Mouse (Mus musculus) lung, embryonic 15.5 days (tissue): Measurements from ENCODE around the gene Tmem132c. TPM values are rescaled to one million over a fixed set of nuclear protein-coding genes. Genes with fewer than 3 reads are reported as not detected.

Source experiments
- ATAC-seq: fragments of 200-750 bp; cut with Nextera tagmentation; 2 replicates; pipeline ENCODE4 v1.8.0; 2017; ENCODE audit warnings: moderate number of reproducible peaks, borderline replicate concordance; ENCODE audit not compliant: low FRiP score, low TSS enrichment; ENCODE audit errors: extremely low read depth
- H3K27ac ChIP-seq: fragments of 300-500 bp; sonication (generic); 2 replicates; pipeline ENCODE4 v1.5.1; 2015; ENCODE audit warnings: moderate library complexity, mild to moderate bottlenecking, inconsistent platforms
- H3K27me3 ChIP-seq: fragments of 300-500 bp; sonication (generic); 2 replicates; pipeline ENCODE4 v1.6.1; 2015; ENCODE audit warnings: inconsistent platforms
- H3K36me3 ChIP-seq: fragments of 300-500 bp; sonication (generic); 2 replicates; pipeline ENCODE4 v1.6.1; 2015; ENCODE audit warnings: inconsistent platforms
- H3K4me1 ChIP-seq: fragments of 300-500 bp; sonication (generic); 2 replicates; pipeline ENCODE4 v1.6.1; 2015; ENCODE audit warnings: inconsistent platforms
- H3K4me2 ChIP-seq: fragments of 300-500 bp; sonication (generic); 2 replicates; pipeline ENCODE4 v1.6.1; 2015; ENCODE audit warnings: inconsistent platforms, mild to moderate bottlenecking, moderate library complexity
- H3K4me3 ChIP-seq: fragments of 300-500 bp; sonication (generic); 2 replicates; pipeline ENCODE4 v1.5.1; 2015; ENCODE audit warnings: mild to moderate bottlenecking, inconsistent platforms
- H3K9ac ChIP-seq: fragments of 300-500 bp; sonication (generic); 2 replicates; pipeline ENCODE4 v1.6.1; 2015; ENCODE audit warnings: inconsistent platforms
- H3K9me3 ChIP-seq: fragments of 300-500 bp; sonication (generic); 2 replicates; pipeline ENCODE4 v1.6.1; 2016; ENCODE audit warnings: inconsistent platforms
- WGBS: fragments of 180-500 bp; shearing (Covaris S2); methylation state at CpG from one replicate; pipeline ENCODE4 v1.1.7; 2015; 5-methylcytosine and 5-hydroxymethylcytosine counted together
- polyA plus RNA-seq: library from polyadenylated mRNA; unstranded; fragments of >200 nt; fragmentation: Nextera tagmentation; extraction: Ambion mirVana; gene quantifications from 2 replicates; pipeline ENCODE4 v1.2.1, GENCODE M21; 2015

Gene Tmem132c
- polyA plus RNA-seq, 1 experiment from 2014 or later = 18.3 TPM

DNA sequence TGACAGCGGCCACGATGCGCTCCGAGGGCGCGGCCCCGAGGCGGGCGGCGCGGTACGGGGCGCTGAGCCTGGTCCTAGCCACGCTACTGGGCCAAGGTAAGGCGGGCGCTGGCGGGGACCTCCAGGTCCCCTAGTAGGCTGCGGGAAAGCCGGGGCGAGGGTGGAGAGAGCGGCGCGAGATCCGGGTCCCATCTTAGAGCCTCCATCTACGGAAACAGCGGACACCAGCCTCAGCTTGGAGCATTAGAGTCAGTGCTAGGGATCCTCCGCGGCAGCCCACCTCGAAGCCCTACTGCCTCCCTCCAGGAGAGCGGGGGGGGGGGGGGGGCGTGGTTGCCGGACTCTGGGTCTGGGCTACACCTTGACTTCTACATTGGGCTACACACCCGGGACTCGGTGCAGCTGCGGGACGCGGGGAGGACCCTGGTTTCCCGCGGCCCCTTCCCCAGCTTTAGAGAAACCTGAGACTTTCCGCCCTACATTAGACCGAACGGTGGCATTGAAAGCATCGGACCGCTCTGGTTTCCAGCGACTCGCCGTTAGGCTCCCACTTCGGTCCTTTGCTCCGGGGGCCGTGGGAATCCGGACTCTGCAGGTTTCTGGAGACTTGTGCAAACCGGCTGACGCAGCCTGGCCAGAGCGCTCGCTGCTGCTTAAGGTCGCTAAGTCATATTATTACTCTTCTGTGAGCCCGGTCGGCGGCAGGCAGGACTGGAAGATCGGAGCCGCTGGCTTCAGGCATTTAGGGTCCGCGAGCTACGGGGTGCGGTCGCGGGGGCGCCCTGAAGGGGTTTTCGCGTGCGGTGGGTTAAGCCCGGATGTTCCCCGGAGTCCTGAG, 536 bp downstream of the Tmem132c start:
- peak overlapping the region; percentile 26; the same call in 1 of the 2 replicates for H3K27ac ChIP-seq

DNA sequence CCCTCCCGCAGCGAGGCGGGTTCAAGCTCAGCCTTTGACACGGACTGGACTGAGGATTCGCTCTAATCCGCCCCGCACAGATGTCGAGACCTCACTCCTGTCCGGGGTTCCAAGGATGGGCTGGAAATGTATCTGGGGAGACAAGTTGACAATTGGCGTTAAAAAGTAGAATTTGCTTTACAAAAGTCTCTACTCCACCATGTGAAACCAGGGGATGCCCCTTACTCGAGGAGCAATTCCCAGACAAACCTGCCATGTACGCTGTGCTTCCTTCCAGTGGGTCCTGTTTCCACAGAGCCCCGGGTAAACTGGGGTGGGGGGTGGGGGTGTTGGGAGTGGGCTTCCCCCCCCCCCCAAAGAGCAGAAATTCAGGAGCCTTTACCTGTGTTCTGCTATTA, 1.2 kb downstream of the Tmem132c start:
- H3K27me3 ChIP-seq = peaks cover 11% of the 10 kb centered on the region; the same call in 1 of the 2 replicates
- peak overlapping the region; percentile 60 for H3K9ac ChIP-seq

More for the DNA sequence above, 536 bp downstream of the Tmem132c start:
- WGBS = under 1% methylated on average over 68 of the region's 73 CpGs
- Histone ChIP-seq H3K9me3 (no peaks in the 10 kb centered on the region), H3K27me3 (peaks cover 11% of the 10 kb centered on the region; the same call in 1 of the 2 replicates), H3K4me2 (peak overlapping the region; percentile 85), H3K9ac (peak overlapping the region; percentile 60), H3K4me1 (peaks cover 24% of the 10 kb centered on the region), H3K4me3 (peak overlapping the region; percentile 74), H3K36me3 (no peaks in the 10 kb centered on the region)
- peak; percentile 2; the same call in 1 of the 2 replicates for ATAC-seq

DNA sequence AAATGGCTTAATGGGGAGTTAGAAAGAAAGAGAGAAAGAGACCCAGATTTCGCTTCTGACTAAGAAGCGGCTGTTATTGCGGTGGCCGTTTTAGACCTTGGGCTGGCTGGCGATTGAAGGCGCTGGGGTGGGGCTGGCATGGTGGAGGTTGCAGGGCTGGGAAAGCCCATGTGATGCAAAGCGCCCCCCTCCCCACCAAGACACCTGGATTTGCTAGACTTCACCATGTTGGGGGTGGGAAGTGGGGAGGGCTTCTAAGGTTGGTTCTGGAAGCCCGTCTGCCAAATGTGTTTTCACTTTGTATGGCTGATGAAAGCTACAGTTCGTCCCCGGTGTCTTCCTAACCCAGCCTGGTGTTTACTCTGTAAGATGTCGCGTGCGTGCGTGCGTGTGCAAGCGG, 1.6 kb downstream of the Tmem132c start:
- Histone ChIP-seq H3K27ac (no peak overlapping the region), H3K27me3 (peaks cover 11% of the 10 kb centered on the region; the same call in 1 of the 2 replicates), H3K4me1 (peaks cover 24% of the 10 kb centered on the region), H3K4me3 (peak overlapping the region; percentile 74), H3K36me3 (no peaks in the 10 kb centered on the region), H3K9me3 (no peaks in the 10 kb centered on the region), H3K9ac (peak overlapping the region; percentile 60), H3K4me2 (peak overlapping the region; percentile 85)
- 1% methylated on average over 16 of the region's 16 CpGs for WGBS
- ATAC-seq = no peak

More for the DNA sequence above, 1.2 kb downstream of the Tmem132c start:
- no peak overlapping the region for H3K27ac ChIP-seq
- no peaks in the 10 kb centered on the region for H3K36me3 ChIP-seq
- H3K4me2 ChIP-seq = peak overlapping the region; percentile 85
- peaks cover 24% of the 10 kb centered on the region for H3K4me1 ChIP-seq
- H3K9me3 ChIP-seq = no peaks in the 10 kb centered on the region
- 0% methylated on average over 13 of the region's 13 CpGs for WGBS
- ATAC-seq = no peak
- peak overlapping the region; percentile 74 for H3K4me3 ChIP-seq

DNA sequence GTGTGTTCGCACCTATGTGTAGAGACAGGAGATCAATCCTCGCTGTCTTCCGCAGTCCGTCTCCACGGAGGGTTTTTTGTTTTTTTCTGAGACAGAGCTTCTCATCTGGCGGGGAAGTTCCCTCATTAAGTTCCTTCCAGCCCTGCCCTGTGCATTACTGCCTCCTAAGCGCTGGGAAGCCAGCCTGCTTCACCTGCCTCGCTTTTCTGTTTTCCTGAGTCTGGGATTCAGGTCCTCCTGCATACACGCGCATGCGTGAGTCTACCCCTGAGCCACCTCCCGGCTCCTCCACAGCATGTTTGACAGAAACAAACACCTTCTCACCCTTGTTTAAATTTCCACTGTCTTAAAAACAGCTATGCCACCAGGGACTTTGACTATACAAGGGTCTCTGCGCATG, 2.0 kb downstream of the Tmem132c start:
- peak overlapping the region; percentile 60 for H3K9ac ChIP-seq
- 8% methylated on average over 13 of the region's 13 CpGs for WGBS

DNA sequence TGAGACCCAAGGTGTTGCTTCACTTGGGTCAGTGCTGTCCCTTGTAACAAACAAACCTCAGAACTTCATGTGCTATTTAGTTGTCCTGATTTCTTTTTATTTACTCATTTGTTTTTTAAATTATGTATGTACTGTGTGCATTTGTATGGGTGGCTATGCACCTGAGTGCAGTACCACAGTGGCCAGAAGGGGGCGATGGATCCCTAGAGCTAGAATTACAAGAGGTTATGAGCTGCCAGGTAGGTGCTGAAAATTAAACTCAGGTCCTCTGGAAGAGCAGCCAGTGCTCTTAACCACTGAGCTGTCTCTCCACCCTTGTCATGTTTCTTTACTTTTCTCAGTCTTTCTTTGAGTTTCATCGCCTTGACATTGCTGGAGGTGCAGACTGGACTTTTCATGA, 11.7 kb downstream of the Tmem132c start:
- no peak for ATAC-seq
- Histone ChIP-seq H3K4me1 (no peaks in the 10 kb centered on the region), H3K4me3 (no peak overlapping the region), H3K4me2 (no peak overlapping the region), H3K9me3 (no peaks in the 10 kb centered on the region), H3K36me3 (no peaks in the 10 kb centered on the region), H3K27ac (no peak overlapping the region), H3K9ac (no peak overlapping the region), H3K27me3 (no peaks in the 10 kb centered on the region)
- WGBS = 75% methylated on average over 2 of the region's 2 CpGs

More for the DNA sequence above, 2.0 kb downstream of the Tmem132c start:
- peak overlapping the region; percentile 74 for H3K4me3 ChIP-seq
- no peak overlapping the region for H3K27ac ChIP-seq
- H3K4me1 ChIP-seq = peaks cover 24% of the 10 kb centered on the region
- peak overlapping the region; percentile 85 for H3K4me2 ChIP-seq
- H3K9me3 ChIP-seq = no peaks in the 10 kb centered on the region
- no peak for ATAC-seq
- no peaks in the 10 kb centered on the region for H3K36me3 ChIP-seq
- H3K27me3 ChIP-seq = peaks cover 11% of the 10 kb centered on the region; the same call in 1 of the 2 replicates

DNA sequence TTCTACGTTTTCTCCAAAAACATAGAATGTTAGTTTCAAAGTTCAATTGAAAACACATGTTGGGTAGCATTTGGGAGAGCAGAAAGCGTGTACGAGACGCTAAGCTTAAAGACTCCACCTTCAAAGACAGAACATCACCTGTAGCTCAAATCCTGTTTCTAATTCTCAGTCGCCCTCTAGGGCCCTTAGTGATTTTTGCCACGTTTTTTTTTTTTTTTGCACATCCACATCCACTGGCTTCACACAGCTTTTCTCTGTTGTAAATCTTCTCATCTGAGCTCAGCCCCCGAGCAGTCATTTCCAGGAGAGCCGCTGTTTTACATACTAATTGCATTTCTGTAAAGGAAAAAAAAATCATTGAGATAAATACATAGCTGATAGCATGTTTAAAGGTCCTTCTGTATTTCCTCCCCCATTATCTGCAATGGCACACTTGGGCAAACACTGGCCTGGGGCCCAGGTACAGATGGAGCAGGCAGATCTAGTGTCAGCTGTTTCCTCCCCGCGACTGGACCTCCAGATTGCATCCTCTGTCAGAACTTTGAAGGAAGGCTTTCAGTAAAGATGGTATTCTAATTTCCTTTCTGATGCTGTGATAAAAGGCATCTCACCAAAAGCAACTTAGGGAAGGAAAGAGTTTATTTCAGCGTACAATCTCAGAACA, 15.5 kb downstream of the Tmem132c start:
- Histone ChIP-seq H3K27me3 (no peaks in the 10 kb centered on the region), H3K4me3 (no peak overlapping the region), H3K36me3 (no peaks in the 10 kb centered on the region), H3K4me1 (no peaks in the 10 kb centered on the region), H3K9ac (no peak overlapping the region), H3K9me3 (no peaks in the 10 kb centered on the region), H3K27ac (no peak overlapping the region), H3K4me2 (no peak overlapping the region)
- WGBS = 63% methylated on average over 11 of the region's 11 CpGs
- no peak for ATAC-seq

DNA sequence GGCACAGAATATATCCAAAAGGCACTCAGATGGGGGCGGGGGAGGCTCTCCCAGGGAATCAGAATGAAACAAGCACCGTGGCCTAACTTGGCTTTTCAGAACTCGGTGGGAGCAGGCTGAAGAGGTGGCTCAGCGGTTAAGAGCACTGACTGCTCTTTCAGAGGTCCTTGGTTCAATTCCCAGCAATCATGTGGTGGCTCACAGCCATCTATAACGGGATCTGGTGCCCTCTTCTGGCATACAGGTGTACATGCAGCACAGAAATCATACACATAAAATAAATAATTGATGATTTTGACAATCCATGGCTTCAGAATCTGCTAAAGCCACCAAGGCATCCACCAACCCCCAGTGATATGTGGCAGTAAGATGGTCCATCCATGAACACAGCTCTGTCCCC, 20.5 kb downstream of the Tmem132c start:
- H3K27ac ChIP-seq = no peak overlapping the region
- H3K9ac ChIP-seq = no peak overlapping the region
- H3K36me3 ChIP-seq = no peaks in the 10 kb centered on the region
- no peaks in the 10 kb centered on the region for H3K27me3 ChIP-seq
- H3K4me2 ChIP-seq = no peak overlapping the region
- no peak for ATAC-seq
- H3K9me3 ChIP-seq = no peaks in the 10 kb centered on the region
- 0 out of 2 replicates have a peak, but pooled peaks cover 6% of the 10 kb centered on the region for H3K4me1 ChIP-seq
- H3K4me3 ChIP-seq = no peak overlapping the region
- WGBS = 84% methylated on average over 5 of the region's 5 CpGs

DNA sequence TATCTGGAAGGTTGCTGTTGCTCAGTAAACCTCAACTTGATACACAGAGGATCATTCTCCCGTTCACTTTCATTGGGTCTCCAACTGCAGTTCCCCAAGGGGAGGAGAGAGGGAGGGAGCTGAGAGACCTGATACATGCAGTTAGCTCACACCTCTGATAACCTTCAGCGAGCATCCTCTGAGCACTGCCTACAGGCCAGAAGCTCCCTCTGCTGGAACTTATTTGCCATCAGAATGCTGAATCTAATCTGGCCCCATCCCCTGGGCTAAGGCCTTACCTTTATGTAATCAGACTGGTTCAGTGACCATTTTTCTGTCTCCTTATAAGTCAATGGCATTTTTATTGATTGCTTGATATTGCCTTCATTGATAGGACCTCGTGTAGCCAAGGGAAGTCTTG, 29.5 kb downstream of the Tmem132c start:
- Histone ChIP-seq H3K36me3 (no peaks in the 10 kb centered on the region), H3K4me1 (no peaks in the 10 kb centered on the region), H3K9me3 (no peaks in the 10 kb centered on the region), H3K9ac (no peak overlapping the region), H3K4me2 (no peak overlapping the region), H3K27me3 (no peaks in the 10 kb centered on the region), H3K4me3 (no peak overlapping the region), H3K27ac (no peak overlapping the region)
- ATAC-seq = no peak
- WGBS = 46% methylated on average over 3 of the region's 3 CpGs

DNA sequence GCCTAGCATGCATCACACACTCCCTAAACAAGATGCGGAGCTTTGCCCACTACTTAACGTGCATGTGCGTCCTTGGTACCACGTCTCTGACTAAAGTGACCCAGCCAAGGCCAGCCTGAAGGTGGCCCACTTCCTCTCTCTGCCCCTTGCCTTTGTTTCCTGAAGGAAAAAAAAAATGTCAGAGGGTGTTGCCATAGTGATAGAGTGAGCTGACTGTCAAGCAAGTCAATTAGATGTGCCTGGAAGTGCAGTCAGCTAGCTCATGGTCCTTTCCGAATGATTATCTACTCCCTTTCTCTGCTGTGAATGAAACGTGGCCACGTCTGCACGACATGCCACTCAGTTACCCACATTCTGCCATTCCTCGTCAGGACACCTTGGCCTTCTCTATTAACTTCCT, 37.9 kb downstream of the Tmem132c start:
- Histone ChIP-seq H3K36me3 (no peaks in the 10 kb centered on the region), H3K4me1 (peaks cover 21% of the 10 kb centered on the region), H3K27ac (no peak overlapping the region), H3K27me3 (no peaks in the 10 kb centered on the region), H3K4me2 (no peak overlapping the region), H3K9ac (no peak overlapping the region), H3K9me3 (no peaks in the 10 kb centered on the region), H3K4me3 (no peak overlapping the region)
- ATAC-seq = no peak
- 74% methylated on average over 9 of the region's 9 CpGs for WGBS

DNA sequence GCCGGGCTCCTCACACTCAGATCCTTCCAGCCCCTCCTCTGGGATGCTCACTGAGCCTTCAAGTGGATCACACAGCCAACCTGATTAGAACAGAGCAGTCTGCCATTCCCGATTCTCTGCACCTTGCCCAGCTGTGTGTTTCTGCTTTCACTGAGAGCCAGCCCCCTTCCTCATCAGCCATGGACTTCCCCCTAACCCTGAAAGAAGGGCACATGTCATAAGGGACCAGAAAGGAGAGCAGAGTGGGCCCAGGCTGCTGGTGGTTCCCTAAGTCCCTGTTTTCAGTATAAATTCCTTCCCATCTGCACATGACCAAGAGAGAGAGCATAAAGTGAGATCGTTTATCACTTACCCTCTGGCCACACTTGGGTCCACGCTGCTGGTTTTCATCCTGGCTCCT, 39.6 kb downstream of the Tmem132c start:
- Histone ChIP-seq H3K9ac (no peak overlapping the region), H3K36me3 (no peaks in the 10 kb centered on the region), H3K27me3 (no peaks in the 10 kb centered on the region), H3K27ac (no peak overlapping the region), H3K4me3 (no peak overlapping the region), H3K4me2 (no peak overlapping the region), H3K4me1 (peaks cover 23% of the 10 kb centered on the region), H3K9me3 (no peaks in the 10 kb centered on the region)
- ATAC-seq = no peak
- WGBS = 50% methylated on average over 4 of the region's 4 CpGs

DNA sequence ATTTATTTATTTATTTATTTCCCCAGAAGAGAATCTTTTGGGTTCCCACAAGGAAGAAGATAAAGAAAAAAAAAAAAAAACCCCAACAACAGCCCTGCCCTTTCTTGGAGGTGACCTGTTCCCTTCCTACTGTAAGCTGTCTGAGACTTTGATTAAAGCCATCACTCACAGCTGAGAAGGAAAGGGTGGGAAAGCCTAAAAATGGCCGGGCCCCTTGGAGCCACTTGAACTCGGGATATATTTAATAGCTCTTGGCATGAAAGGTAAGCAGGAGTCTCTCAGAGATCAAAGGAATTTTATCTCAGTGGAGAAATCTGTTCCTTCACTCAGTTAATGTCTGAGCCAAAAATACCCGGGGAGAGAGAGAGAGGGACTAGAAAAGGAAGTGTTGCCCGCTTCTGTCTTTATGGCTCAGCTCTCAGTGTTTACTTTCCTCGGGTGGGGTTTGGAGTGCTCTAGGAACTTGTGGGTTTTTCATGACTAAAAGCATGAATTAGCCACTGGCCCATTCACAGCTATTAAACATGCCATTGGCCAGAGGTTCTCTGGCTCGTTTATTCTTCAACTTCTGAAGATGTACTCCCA, 41.0 kb downstream of the Tmem132c start:
- peak; percentile 75; the same call in 1 of the 2 replicates for ATAC-seq
- H3K36me3 ChIP-seq = no peaks in the 10 kb centered on the region
- no peaks in the 10 kb centered on the region for H3K9me3 ChIP-seq
- no peak overlapping the region for H3K4me2 ChIP-seq
- no peaks in the 10 kb centered on the region for H3K27me3 ChIP-seq
- no peak overlapping the region for H3K9ac ChIP-seq
- H3K4me3 ChIP-seq = no peak overlapping the region
- H3K27ac ChIP-seq = peak overlapping the region; percentile 11; the same call in 1 of the 2 replicates
- peaks cover 29% of the 10 kb centered on the region for H3K4me1 ChIP-seq
- 4% methylated on average over 6 of the region's 6 CpGs for WGBS

DNA sequence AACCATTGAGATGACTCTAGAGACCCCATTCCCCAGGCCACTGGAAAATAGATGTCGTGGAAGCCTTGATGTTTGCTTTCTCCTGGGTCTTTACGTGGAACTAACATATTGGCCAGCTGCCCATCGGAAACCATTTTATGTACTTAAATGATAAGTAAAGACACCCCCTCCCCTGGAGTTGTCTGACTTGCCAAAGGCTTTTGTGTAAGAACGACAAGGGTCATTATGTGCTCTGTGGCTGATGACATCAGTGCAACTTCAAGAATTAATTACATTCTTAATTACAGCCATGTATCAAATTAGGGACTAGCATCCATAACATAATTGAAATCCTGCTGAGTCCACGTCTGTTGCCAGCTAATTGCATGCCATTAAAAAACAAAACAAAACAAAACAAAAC, 45.3 kb downstream of the Tmem132c start:
- Histone ChIP-seq H3K9me3 (no peaks in the 10 kb centered on the region), H3K9ac (no peak overlapping the region), H3K4me3 (no peak overlapping the region), H3K27ac (no peak overlapping the region), H3K4me2 (no peak overlapping the region), H3K4me1 (peaks cover 36% of the 10 kb centered on the region), H3K27me3 (no peaks in the 10 kb centered on the region), H3K36me3 (no peaks in the 10 kb centered on the region)
- no peak for ATAC-seq
- WGBS = 41% methylated on average over 5 of the region's 5 CpGs
